Mouse (Mus musculus): ENCODE data around the gene Nr5a2.

GRCm38 (mm10) chr1:136886678-136887077, 73.6 kb downstream of the Nr5a2 start:
- TF ChIP-seq EP300 (IDR thresholded peaks at IDR 0.05; ENCODE audit: insufficient read depth, low read depth, low read length), result no peak
- TF ChIP-seq POLR2A (IDR thresholded peaks at IDR 0.05; ENCODE audit: insufficient read depth, low read depth, low read length), result no peak
